ENCODE assay signal across 11 mouse cellular contexts in genomic region chr8:31520991-31521448, GRCm38 (mm10).
DNase-seq lines count a peak whose midpoint lies in the region; ATAC-seq lines count a peak whose summit lies in the region.
"Had no signal": no experiment of that assay in that cellular context is flagged by ENCODE, and none has a peak within 500 bp of the region (broad histone marks: within the 10 kb centered on the region; RNA-seq: fewer than 3 reads in every experiment).

No protein-coding gene starts in this region.

- no peak overlapping the region for H3K9ac ChIP-seq in liver, embryonic 16.5 days (ENCODE audit: low read depth, low read length)
- no peak overlapping the region for H3K9ac ChIP-seq in liver, embryonic 11.5 days (ENCODE audit: low read depth, low read length)
- no peak overlapping the region for H3K9ac ChIP-seq in embryonic facial prominence, embryonic 15.5 days

- 37% methylated on average over 2 of the region's 2 CpGs for WGBS in liver, embryonic 16.5 days (ENCODE audit: insufficient replicate concordance)
- WGBS in liver, embryonic 11.5 days: 53% methylated on average over 2 of the region's 2 CpGs
- WGBS in embryonic facial prominence, embryonic 15.5 days: 39% methylated on average over 2 of the region's 2 CpGs

- intact Hi-C loops in heart, postnatal 36 days (cut with DNase I): loop anchor here (2.0 kb wide), 1 partner anchor 486 kb away; no protein-coding TSS in a partner anchor

- DNase-seq in liver, embryonic 11.5 days (ENCODE audit: low spot score): no peak
- peak; percentile 78 to 91 for DNase-seq in kidney, postnatal 25 days
- peak; percentile 3 to 7 for DNase-seq in urinary bladder, postnatal 36 days (ENCODE audit: low spot score in 2 of 2)
- DNase-seq in right cerebral cortex, adult 2 months (ENCODE audit: low spot score in 2 of 2): no peak
- DNase-seq in heart, postnatal 36 days: no peak
- DNase-seq in spleen, adult 18-20 months: no peak
- DNase-seq: thymus, postnatal 14 days had no signal

- H3K27me3 ChIP-seq in liver, embryonic 16.5 days (ENCODE audit: control insufficient read depth, insufficient read depth, low read depth, low read length): no peaks in the 10 kb centered on the region
- H3K27me3 ChIP-seq in liver, embryonic 11.5 days (replicated peaks; ENCODE audit: control insufficient read depth, insufficient read depth, low read length): no peaks in the 10 kb centered on the region
- H3K27me3 ChIP-seq in embryonic facial prominence, embryonic 15.5 days: no peaks in the 10 kb centered on the region

- H3K4me2 ChIP-seq in liver, embryonic 16.5 days (ENCODE audit: low read depth, low read length): no peak overlapping the region
- H3K4me2 ChIP-seq in liver, embryonic 11.5 days: no peak overlapping the region
- no peak overlapping the region for H3K4me2 ChIP-seq in embryonic facial prominence, embryonic 15.5 days (replicated peaks)
- H3K4me2 ChIP-seq: heart, embryonic 11.5 days; midbrain, embryonic 11.5 days had no signal

- H3K4me3 ChIP-seq in liver, embryonic 16.5 days (ENCODE audit: low read depth, low read length): no peak overlapping the region
- no peak overlapping the region for H3K4me3 ChIP-seq in liver, embryonic 11.5 days (ENCODE audit: low read depth, low read length)
- no peak overlapping the region for H3K4me3 ChIP-seq in embryonic facial prominence, embryonic 15.5 days (replicated peaks)

- no peaks in the 10 kb centered on the region for H3K36me3 ChIP-seq in liver, embryonic 16.5 days (ENCODE audit: control insufficient read depth, insufficient read depth)
- no peaks in the 10 kb centered on the region for H3K36me3 ChIP-seq in liver, embryonic 11.5 days (ENCODE audit: control insufficient read depth, insufficient read depth, low read length)
- H3K36me3 ChIP-seq in embryonic facial prominence, embryonic 15.5 days: no peaks in the 10 kb centered on the region

- H3K27ac ChIP-seq in liver, embryonic 16.5 days (ENCODE audit: low read length): no peak overlapping the region
- no peak overlapping the region for H3K27ac ChIP-seq in liver, embryonic 11.5 days (ENCODE audit: low read depth, low read length)
- H3K27ac ChIP-seq in embryonic facial prominence, embryonic 15.5 days (replicated peaks): no peak overlapping the region

- ATAC-seq in liver, embryonic 16.5 days (ENCODE audit: low read depth): peak; percentile 21; the same call in 1 of the 2 replicates
- ATAC-seq in liver, embryonic 11.5 days (replicated peaks; ENCODE audit: low FRiP score): no peak
- 0 out of 2 replicates have a peak, but pooled peaks have one; percentile 24 for ATAC-seq in embryonic facial prominence, embryonic 15.5 days (ENCODE audit: insufficient number of reproducible peaks, low FRiP score, low TSS enrichment, low read depth)

- H3K9me3 ChIP-seq in liver, embryonic 16.5 days (replicated peaks; ENCODE audit: control insufficient read depth, low read length): no peaks in the 10 kb centered on the region
- no peaks in the 10 kb centered on the region for H3K9me3 ChIP-seq in liver, embryonic 11.5 days (ENCODE audit: control insufficient read depth, low read length)
- no peaks in the 10 kb centered on the region for H3K9me3 ChIP-seq in embryonic facial prominence, embryonic 15.5 days (replicated peaks)

- H3K4me1 ChIP-seq in liver, embryonic 16.5 days (ENCODE audit: control insufficient read depth, low read depth, low read length): no peaks in the 10 kb centered on the region
- no peaks in the 10 kb centered on the region for H3K4me1 ChIP-seq in liver, embryonic 11.5 days (replicated peaks; ENCODE audit: control insufficient read depth, insufficient read depth, low read length)
- no peaks in the 10 kb centered on the region for H3K4me1 ChIP-seq in embryonic facial prominence, embryonic 15.5 days

Comparison
In these comparisons a context has a peak if more than half of its experiments do, and no peak if none do; other contexts are left out.
1. DNase-seq: peak in kidney, postnatal 25 days (2 of 2) and urinary bladder, postnatal 36 days (2 of 2); none in liver, embryonic 11.5 days (single experiment), right cerebral cortex, adult 2 months (0 of 2), heart, postnatal 36 days (0 of 2) and spleen, adult 18-20 months (0 of 2).